ENCODE assay signal across 7 mouse cellular contexts in the genomic region with DNA sequence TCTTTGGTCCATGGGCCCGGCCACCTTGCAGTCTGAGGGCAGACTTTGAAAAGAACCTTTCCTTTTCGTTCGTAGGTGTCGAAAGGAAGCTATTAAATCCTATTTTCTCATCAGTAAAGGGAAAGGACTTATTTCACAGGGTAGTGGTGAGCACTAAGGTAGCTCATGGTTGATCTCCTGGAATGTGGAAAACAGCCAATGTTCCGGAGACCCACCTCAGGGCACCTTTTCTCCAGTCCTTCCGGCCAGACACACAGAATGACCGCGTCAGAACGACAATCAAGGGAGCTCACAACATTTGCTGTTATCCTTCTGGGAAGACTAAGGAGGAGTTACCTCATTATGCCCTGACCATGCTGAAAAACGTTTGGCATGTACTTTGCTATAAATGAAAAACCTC. TPM values are rescaled to one million over a fixed set of nuclear protein-coding genes. Genes with fewer than 3 reads are reported as not detected.
DNase-seq lines count a peak whose midpoint lies in the region; ATAC-seq and TF ChIP-seq lines count a peak whose summit lies in the region.

No protein-coding gene starts in this region.

- peak overlapping the region; percentile 49 for H3K27ac ChIP-seq in testis, adult 2 months (ENCODE audit: control insufficient read depth, insufficient read depth, low read depth, low read length)
- H3K27ac ChIP-seq in forebrain, embryonic 15.5 days (replicated peaks), result no peak overlapping the region
- H3K27ac ChIP-seq in liver, embryonic 12.5 days, result peak overlapping the region; percentile 97

- H3K9me3 ChIP-seq in forebrain, embryonic 15.5 days, result no peaks in the 10 kb centered on the region
- no peaks in the 10 kb centered on the region for H3K9me3 ChIP-seq in liver, embryonic 12.5 days (replicated peaks)

- ATAC-seq in forebrain, embryonic 15.5 days (replicated peaks), result no peak
- no peak for ATAC-seq in liver, embryonic 12.5 days

- no peaks in the 10 kb centered on the region for H3K36me3 ChIP-seq in testis, adult 2 months (ENCODE audit: control insufficient read depth, insufficient read depth, low read length)
- H3K36me3 ChIP-seq in forebrain, embryonic 15.5 days, result no peaks in the 10 kb centered on the region
- no peaks in the 10 kb centered on the region for H3K36me3 ChIP-seq in liver, embryonic 12.5 days

- no peak for DNase-seq in testis, postnatal 10 days (ENCODE audit: low spot score)
- DNase-seq in thymus, adult 18-20 months, result no peak
- no peak for DNase-seq in cerebellum, adult 18-20 months
- DNase-seq in adrenal gland, postnatal 10 days, result no peak

- peaks cover 3% of the 10 kb centered on the region; the same call in 1 of the 2 replicates for H3K4me1 ChIP-seq in testis, adult 2 months (ENCODE audit: control insufficient read depth, insufficient read depth, low read length)
- 0 out of 2 replicates have a peak, but pooled peaks cover 6% of the 10 kb centered on the region for H3K4me1 ChIP-seq in forebrain, embryonic 15.5 days
- H3K4me1 ChIP-seq in liver, embryonic 12.5 days, result peaks cover 83% of the 10 kb centered on the region

- peak overlapping the region; percentile 11; the same call in 1 of the 2 replicates for H3K9ac ChIP-seq in forebrain, embryonic 15.5 days (replicated peaks)
- peak overlapping the region; percentile 86 for H3K9ac ChIP-seq in liver, embryonic 12.5 days

- WGBS in forebrain, embryonic 15.5 days, result 39% methylated on average over 10 of the region's 10 CpGs
- WGBS in liver, embryonic 12.5 days (ENCODE audit: insufficient replicate concordance), result 30% methylated on average over 10 of the region's 10 CpGs

- TF ChIP-seq POLR2A in testis, adult 2 months (IDR thresholded peaks at IDR 0.05; ENCODE audit: control insufficient read depth, low read depth, low read length), result no peak

- H3K4me3 ChIP-seq in testis, adult 2 months (ENCODE audit: control insufficient read depth, low read depth, low read length), result peak overlapping the region; percentile 76
- peak overlapping the region; percentile 33 for H3K4me3 ChIP-seq in forebrain, embryonic 15.5 days
- peak overlapping the region; percentile 76 for H3K4me3 ChIP-seq in liver, embryonic 12.5 days

- no peak for TF ChIP-seq CTCF in testis, adult 2 months (IDR thresholded peaks at IDR 0.05; ENCODE audit: control insufficient read depth, insufficient read depth, insufficient replicate concordance, low read depth, low read length)

- peak overlapping the region; percentile 38 for H3K4me2 ChIP-seq in forebrain, embryonic 15.5 days (replicated peaks)
- peak overlapping the region; percentile 83 for H3K4me2 ChIP-seq in liver, embryonic 12.5 days

- H3K27me3 ChIP-seq in testis, adult 2 months (ENCODE audit: control insufficient read depth, insufficient read depth, low read length), result no peaks in the 10 kb centered on the region
- H3K27me3 ChIP-seq in forebrain, embryonic 15.5 days, result no peaks in the 10 kb centered on the region
- no peaks in the 10 kb centered on the region for H3K27me3 ChIP-seq in liver, embryonic 12.5 days (replicated peaks)

RNA-seq across cellular contexts. Expression of a gene that starts 0.7 kb away (rescaled TPM):
- 13.0 and 20.8 TPM in 2 replicates for polyA plus RNA-seq in testis, adult 2 months (2012; rRNA removed)
- 5.0 and 5.6 TPM in 2 replicates for polyA plus RNA-seq in forebrain, embryonic 15.5 days (2015; fragmentation: Nextera tagmentation; extraction: Ambion mirVana)
- polyA plus RNA-seq in liver, embryonic 12.5 days (2016; fragmentation: Nextera tagmentation; extraction: Ambion mirVana), result 71.2 and 76.7 TPM in 2 replicates
- 10 to 100 TPM; 30.2 to 38.2 TPM for total RNA-seq in adrenal gland, postnatal 10 days (2021)

RNA-seq across cellular contexts. Expression of a gene that starts 26.3 kb away (rescaled TPM):
- 33.9 and 48.2 TPM in 2 replicates for polyA plus RNA-seq in testis, adult 2 months (2012; rRNA removed)
- polyA plus RNA-seq in forebrain, embryonic 15.5 days (2015; fragmentation: Nextera tagmentation; extraction: Ambion mirVana), result not detected in 2 replicates
- polyA plus RNA-seq in liver, embryonic 12.5 days (2016; fragmentation: Nextera tagmentation; extraction: Ambion mirVana), result 0.36 and 0.77 TPM in 2 replicates
- total RNA-seq in adrenal gland, postnatal 10 days (2021), result 1 to 10 TPM; 1.7 to 2.0 TPM

RNA-seq across cellular contexts. Expression of a gene that starts 26.6 kb away (rescaled TPM):
- 16.5 and 27.6 TPM in 2 replicates for polyA plus RNA-seq in testis, adult 2 months (2012; rRNA removed)
- polyA plus RNA-seq in forebrain, embryonic 15.5 days (2015; fragmentation: Nextera tagmentation; extraction: Ambion mirVana), result 1.2 TPM in 2 replicates
- 10.4 and 13.2 TPM in 2 replicates for polyA plus RNA-seq in liver, embryonic 12.5 days (2016; fragmentation: Nextera tagmentation; extraction: Ambion mirVana)
- 1 to 10 TPM; 4.7 to 5.0 TPM for total RNA-seq in adrenal gland, postnatal 10 days (2021)

RNA-seq across cellular contexts. Expression of a gene that starts 27.9 kb away (rescaled TPM):
- polyA plus RNA-seq in testis, adult 2 months (2012; rRNA removed), result not detected in 2 replicates
- polyA plus RNA-seq in forebrain, embryonic 15.5 days (2015; fragmentation: Nextera tagmentation; extraction: Ambion mirVana), result not detected in 2 replicates
- not detected in 2 replicates for polyA plus RNA-seq in liver, embryonic 12.5 days (2016; fragmentation: Nextera tagmentation; extraction: Ambion mirVana)
- total RNA-seq in adrenal gland, postnatal 10 days (2021), result not detected

RNA-seq across cellular contexts. Expression of a gene that starts 30.6 kb away (rescaled TPM):
- polyA plus RNA-seq in testis, adult 2 months (2012; rRNA removed), result 0.58 and 0.90 TPM in 2 replicates
- not detected in 2 replicates for polyA plus RNA-seq in forebrain, embryonic 15.5 days (2015; fragmentation: Nextera tagmentation; extraction: Ambion mirVana)
- not detected in 2 replicates for polyA plus RNA-seq in liver, embryonic 12.5 days (2016; fragmentation: Nextera tagmentation; extraction: Ambion mirVana)
- under 1 TPM; 0.15 to 0.30 TPM for total RNA-seq in adrenal gland, postnatal 10 days (2021)

Comparison
In these comparisons a context has a peak if more than half of its experiments do, and no peak if none do; other contexts are left out.
1. RNA of a gene that starts 26.3 kb away (polyA plus RNA-seq): 33.9 to 48.2 TPM in testis, adult 2 months; 0.36 to 0.77 TPM in liver, embryonic 12.5 days and not detected in forebrain, embryonic 15.5 days; every median in the first group is over 10 times any median in the second.
2. Peak in every context shown above with its lines, with median percentiles within 50 percentile points of each other: H3K4me3 ChIP-seq.